Mouse (Mus musculus): Measurements from ENCODE around the gene Taok3. TPM values are rescaled to one million over a fixed set of nuclear protein-coding genes. Genes with fewer than 3 reads are reported as not detected.

The Taok3 gene
- polyA plus RNA-seq, 1 experiment from 2014 or later = 40.4 TPM

GRCm38 (mm10) chr5:117150068-117150467 lies 30.1 kb downstream of the Taok3 start:
- Histone ChIP-seq H3K9ac (ENCODE audit: low read depth, low read length) (no peak overlapping the region), H3K4me1 (replicated peaks; ENCODE audit: control insufficient read depth, insufficient read depth, low read length) (no peaks in the 10 kb centered on the region), H3K27ac (ENCODE audit: low read depth, low read length) (no peak overlapping the region), H3K9me3 (ENCODE audit: control insufficient read depth) (0 out of 2 replicates have a peak, but pooled peaks cover 3% of the 10 kb centered on the region), H3K4me3 (ENCODE audit: low read depth, low read length) (no peak overlapping the region), H3K36me3 (ENCODE audit: control insufficient read depth, insufficient read depth) (peaks cover 10% of the 10 kb centered on the region; the same call in 1 of the 2 replicates), H3K4me2 (replicated peaks; ENCODE audit: low read depth) (no peak overlapping the region), H3K27me3 (replicated peaks; ENCODE audit: control insufficient read depth, insufficient read depth, low read length) (no peaks in the 10 kb centered on the region)
- WGBS = 74% methylated on average over 5 of the region's 5 CpGs
- TF ChIP-seq CTCF (IDR thresholded peaks at IDR 0.05; ENCODE audit: low read depth) = no peak
- no peak for ATAC-seq

- no peak for ATAC-seq
- peaks cover 13% of the 10 kb centered on the region; the same call in 1 of the 2 replicates for H3K36me3 ChIP-seq (ENCODE audit: control insufficient read depth, insufficient read depth)
- no peak overlapping the region for H3K4me3 ChIP-seq (ENCODE audit: low read depth, low read length)
- H3K4me2 ChIP-seq (replicated peaks; ENCODE audit: low read depth) = no peak overlapping the region
- H3K9ac ChIP-seq (ENCODE audit: low read depth, low read length) = no peak overlapping the region
- H3K27me3 ChIP-seq (replicated peaks; ENCODE audit: control insufficient read depth, insufficient read depth, low read length) = no peaks in the 10 kb centered on the region
- no peaks in the 10 kb centered on the region for H3K4me1 ChIP-seq (replicated peaks; ENCODE audit: control insufficient read depth, insufficient read depth, low read length)
- no peak overlapping the region for H3K27ac ChIP-seq (ENCODE audit: low read depth, low read length)
- peak; percentile 45 for TF ChIP-seq CTCF (IDR thresholded peaks at IDR 0.05; ENCODE audit: low read depth)
- H3K9me3 ChIP-seq (ENCODE audit: control insufficient read depth) = 0 out of 2 replicates have a peak, but pooled peaks cover 3% of the 10 kb centered on the region
These were observed 33.0 kb downstream of the Taok3 start for GRCm38 (mm10) chr5:117152944-117153343.

- Histone ChIP-seq H3K36me3 (ENCODE audit: control insufficient read depth, insufficient read depth) (peaks cover 14% of the 10 kb centered on the region; the same call in 1 of the 2 replicates), H3K4me1 (replicated peaks; ENCODE audit: control insufficient read depth, insufficient read depth, low read length) (no peaks in the 10 kb centered on the region), H3K9ac (ENCODE audit: low read depth, low read length) (no peak overlapping the region), H3K27me3 (replicated peaks; ENCODE audit: control insufficient read depth, insufficient read depth, low read length) (no peaks in the 10 kb centered on the region), H3K9me3 (ENCODE audit: control insufficient read depth) (0 out of 2 replicates have a peak, but pooled peaks cover 3% of the 10 kb centered on the region), H3K4me2 (replicated peaks; ENCODE audit: low read depth) (no peak overlapping the region), H3K27ac (ENCODE audit: low read depth, low read length) (no peak overlapping the region), H3K4me3 (ENCODE audit: low read depth, low read length) (no peak overlapping the region)
- no peak for TF ChIP-seq CTCF (IDR thresholded peaks at IDR 0.05; ENCODE audit: low read depth)
- WGBS = 76% methylated on average over 15 of the region's 15 CpGs
- ATAC-seq = no peak
These were observed 33.7 kb downstream of the Taok3 start for GRCm38 (mm10) chr5:117153527-117154091.

GRCm38 (mm10) chr5:117158335-117159018 lies 38.5 kb downstream of the Taok3 start:
- TF ChIP-seq CTCF (IDR thresholded peaks at IDR 0.05; ENCODE audit: low read depth) = no peak
- H3K9ac ChIP-seq (ENCODE audit: low read depth, low read length) = no peak overlapping the region
- no peaks in the 10 kb centered on the region for H3K27me3 ChIP-seq (replicated peaks; ENCODE audit: control insufficient read depth, insufficient read depth, low read length)
- H3K36me3 ChIP-seq (ENCODE audit: control insufficient read depth, insufficient read depth) = peaks cover 4% of the 10 kb centered on the region; the same call in 1 of the 2 replicates
- no peaks in the 10 kb centered on the region for H3K4me1 ChIP-seq (replicated peaks; ENCODE audit: control insufficient read depth, insufficient read depth, low read length)
- peak overlapping the region; percentile 91 for H3K27ac ChIP-seq (ENCODE audit: low read depth, low read length)
- ATAC-seq = peak; percentile 31
- H3K4me2 ChIP-seq (replicated peaks; ENCODE audit: low read depth) = no peak overlapping the region
- no peaks in the 10 kb centered on the region for H3K9me3 ChIP-seq (ENCODE audit: control insufficient read depth)
- no peak overlapping the region for H3K4me3 ChIP-seq (ENCODE audit: low read depth, low read length)
- WGBS = 63% methylated on average over 7 of the region's 7 CpGs

GRCm38 (mm10) chr5:117159326-117159725 lies 39.4 kb downstream of the Taok3 start:
- no peaks in the 10 kb centered on the region for H3K4me1 ChIP-seq (replicated peaks; ENCODE audit: control insufficient read depth, insufficient read depth, low read length)
- H3K27ac ChIP-seq (ENCODE audit: low read depth, low read length) = peak overlapping the region; percentile 91
- ATAC-seq = no peak
- no peak overlapping the region for H3K4me3 ChIP-seq (ENCODE audit: low read depth, low read length)
- H3K36me3 ChIP-seq (ENCODE audit: control insufficient read depth, insufficient read depth) = peaks cover 8% of the 10 kb centered on the region; the same call in 1 of the 2 replicates
- no peak overlapping the region for H3K4me2 ChIP-seq (replicated peaks; ENCODE audit: low read depth)
- H3K9me3 ChIP-seq (ENCODE audit: control insufficient read depth) = no peaks in the 10 kb centered on the region
- WGBS = 41% methylated on average over 8 of the region's 8 CpGs
- H3K9ac ChIP-seq (ENCODE audit: low read depth, low read length) = no peak overlapping the region
- no peaks in the 10 kb centered on the region for H3K27me3 ChIP-seq (replicated peaks; ENCODE audit: control insufficient read depth, insufficient read depth, low read length)
- TF ChIP-seq CTCF (IDR thresholded peaks at IDR 0.05; ENCODE audit: low read depth) = no peak

- 49% methylated on average over 6 of the region's 6 CpGs for WGBS
- Histone ChIP-seq H3K4me1 (replicated peaks; ENCODE audit: control insufficient read depth, insufficient read depth, low read length) (no peaks in the 10 kb centered on the region), H3K9me3 (ENCODE audit: control insufficient read depth) (no peaks in the 10 kb centered on the region), H3K9ac (ENCODE audit: low read depth, low read length) (no peak overlapping the region), H3K4me3 (ENCODE audit: low read depth, low read length) (no peak overlapping the region), H3K4me2 (replicated peaks; ENCODE audit: low read depth) (no peak overlapping the region), H3K36me3 (ENCODE audit: control insufficient read depth, insufficient read depth) (peaks cover 8% of the 10 kb centered on the region; the same call in 1 of the 2 replicates), H3K27ac (ENCODE audit: low read depth, low read length) (peak overlapping the region; percentile 91), H3K27me3 (replicated peaks; ENCODE audit: control insufficient read depth, insufficient read depth, low read length) (no peaks in the 10 kb centered on the region)
- TF ChIP-seq CTCF (IDR thresholded peaks at IDR 0.05; ENCODE audit: low read depth) = peak; percentile 12; the same call in 1 of the 2 replicates
- ATAC-seq = no peak
These were observed 39.9 kb downstream of the Taok3 start for GRCm38 (mm10) chr5:117159805-117160291.
